Mouse (Mus musculus): ENCODE results near the gene Prkcsh.

Gene Prkcsh

DNA sequence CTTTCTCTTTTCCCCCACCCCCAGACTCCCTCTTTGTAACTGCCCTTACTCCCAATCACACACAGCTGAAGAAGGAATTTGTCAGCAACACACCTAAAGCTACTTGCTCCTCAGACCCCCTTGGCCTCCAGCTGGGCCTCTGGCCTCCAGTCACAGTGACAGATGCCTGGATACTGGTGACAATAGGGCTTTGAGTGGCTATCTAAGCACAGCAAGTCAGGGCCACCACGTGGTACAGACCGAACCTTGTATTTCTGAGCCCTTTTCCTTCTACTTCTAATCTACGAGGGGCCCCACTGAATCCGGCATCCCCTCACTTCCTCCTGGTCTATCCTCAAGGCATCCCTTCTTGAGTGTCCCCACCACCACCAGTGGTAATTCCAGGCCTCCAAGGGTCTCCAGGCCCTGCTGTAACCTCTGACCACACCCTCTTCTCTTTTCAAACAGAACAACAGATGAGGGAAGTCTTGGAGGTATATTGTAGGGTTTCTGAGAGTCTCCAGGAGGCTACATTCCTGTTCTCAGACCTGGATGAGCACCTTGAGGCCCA lies 47.2 kb downstream of the Prkcsh start:
- DNase-seq (ENCODE audit: low spot score): no peak

DNA sequence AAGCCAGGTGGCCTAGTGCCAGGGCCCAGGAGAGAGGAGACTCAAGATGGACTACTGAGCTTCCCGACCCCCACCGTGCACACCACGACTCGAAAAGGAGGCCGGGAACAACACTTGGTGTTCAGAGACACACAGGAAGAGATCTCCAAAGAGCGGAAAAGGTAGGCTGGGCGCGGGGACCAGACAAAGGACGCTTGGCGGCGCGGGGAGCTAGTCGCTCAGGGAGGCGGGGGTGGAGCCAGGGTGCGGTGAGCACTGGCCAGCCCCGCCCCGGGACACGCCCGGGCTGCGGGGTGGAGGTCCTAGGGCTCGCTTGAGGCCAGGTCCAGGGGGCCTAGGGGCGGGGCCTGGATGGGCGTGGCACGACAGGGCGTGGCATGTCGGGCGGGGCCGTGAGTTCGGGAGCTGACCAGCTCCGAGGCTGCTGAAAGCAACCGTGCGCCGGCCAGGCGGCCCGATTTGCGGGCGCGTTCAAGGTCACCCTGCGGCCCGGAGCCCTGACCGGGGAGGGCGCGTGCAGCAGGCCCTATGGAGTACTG lies 47.8 kb downstream of the Prkcsh start:
- DNase-seq (ENCODE audit: low spot score): peak; percentile 46

DNA sequence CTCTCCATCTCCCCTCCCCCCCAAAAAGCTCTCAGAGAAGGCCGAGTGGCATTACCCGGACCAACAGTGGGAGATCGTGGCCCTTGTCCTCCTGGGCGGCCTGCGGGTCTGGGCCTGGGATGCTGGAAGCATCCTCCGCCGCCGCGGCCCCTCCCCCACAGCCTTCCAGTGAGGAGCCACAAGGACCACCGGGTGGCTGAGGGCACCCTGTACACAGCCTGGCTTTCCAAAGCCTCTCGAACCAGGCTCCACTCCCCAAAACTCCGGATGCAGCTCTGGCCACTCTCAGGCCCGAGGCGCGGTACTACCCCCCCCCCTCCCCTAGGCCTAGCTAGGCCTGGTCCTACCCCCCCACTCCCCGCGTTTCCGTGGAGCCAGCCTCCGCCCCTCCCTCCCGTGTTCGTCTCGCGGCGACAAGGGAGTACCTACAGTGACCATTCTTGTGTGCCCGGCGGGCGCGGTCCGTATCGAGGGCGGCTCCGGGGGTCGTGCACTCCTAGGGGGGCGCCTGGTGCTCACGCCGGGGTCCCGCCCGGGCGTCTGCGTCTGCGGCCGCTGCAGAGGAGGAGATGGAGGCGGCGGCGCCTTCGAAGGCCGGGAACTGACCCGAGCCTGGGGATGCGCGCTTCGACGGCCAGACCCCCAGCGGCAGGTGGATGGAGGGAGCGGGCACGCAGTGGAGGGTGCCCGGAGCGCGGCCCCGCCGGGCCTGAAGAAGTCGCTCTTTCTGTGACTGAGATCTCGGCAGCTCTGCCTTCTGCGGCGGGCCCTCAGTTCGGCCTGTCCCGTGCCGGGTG lies 48.8 kb downstream of the Prkcsh start:
- no peak for DNase-seq (ENCODE audit: low spot score)

DNA sequence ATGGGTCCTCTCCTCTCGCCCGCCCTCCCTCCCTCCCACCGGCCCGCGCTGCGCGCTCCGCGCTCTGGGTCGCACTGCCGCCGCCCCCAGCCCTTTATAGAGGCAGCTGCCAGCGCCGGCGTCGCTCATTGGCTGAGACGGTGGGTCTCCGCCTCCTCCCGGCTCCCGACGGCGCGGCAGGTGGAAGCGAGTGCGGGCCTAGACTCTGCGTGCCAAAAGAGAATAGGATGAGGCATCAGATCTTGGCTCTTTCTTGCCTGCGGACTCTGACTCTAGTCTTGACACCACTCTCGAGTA lies 49.3 kb downstream of the Prkcsh start, which contains the start of gene Elavl3:
Elavl3 (minus strand) TSS at position 66 of the 297 bp plus-strand sequence.
- no peak for DNase-seq (ENCODE audit: low spot score)

DNA sequence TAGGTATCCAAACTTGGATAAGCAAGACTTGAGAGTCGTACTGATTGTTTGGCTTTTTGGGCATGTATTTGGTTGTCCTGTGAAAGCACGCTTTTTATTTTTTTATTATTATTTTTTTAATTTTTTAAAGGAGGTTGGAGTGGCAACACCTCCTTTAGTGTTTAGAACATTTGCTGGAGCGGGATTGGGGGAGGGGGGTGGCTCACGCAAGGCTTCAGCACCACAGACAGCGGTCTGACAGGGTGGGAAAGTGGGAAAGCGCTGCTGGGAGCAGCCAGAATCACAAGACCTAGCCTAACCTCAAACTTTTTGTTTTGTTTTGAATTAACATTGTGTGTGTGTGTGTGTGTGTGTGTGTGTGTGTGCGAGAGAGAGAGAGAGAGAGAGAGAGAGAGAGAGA lies 51.1 kb downstream of the Prkcsh start:
- DNase-seq (ENCODE audit: low spot score): no peak

DNA sequence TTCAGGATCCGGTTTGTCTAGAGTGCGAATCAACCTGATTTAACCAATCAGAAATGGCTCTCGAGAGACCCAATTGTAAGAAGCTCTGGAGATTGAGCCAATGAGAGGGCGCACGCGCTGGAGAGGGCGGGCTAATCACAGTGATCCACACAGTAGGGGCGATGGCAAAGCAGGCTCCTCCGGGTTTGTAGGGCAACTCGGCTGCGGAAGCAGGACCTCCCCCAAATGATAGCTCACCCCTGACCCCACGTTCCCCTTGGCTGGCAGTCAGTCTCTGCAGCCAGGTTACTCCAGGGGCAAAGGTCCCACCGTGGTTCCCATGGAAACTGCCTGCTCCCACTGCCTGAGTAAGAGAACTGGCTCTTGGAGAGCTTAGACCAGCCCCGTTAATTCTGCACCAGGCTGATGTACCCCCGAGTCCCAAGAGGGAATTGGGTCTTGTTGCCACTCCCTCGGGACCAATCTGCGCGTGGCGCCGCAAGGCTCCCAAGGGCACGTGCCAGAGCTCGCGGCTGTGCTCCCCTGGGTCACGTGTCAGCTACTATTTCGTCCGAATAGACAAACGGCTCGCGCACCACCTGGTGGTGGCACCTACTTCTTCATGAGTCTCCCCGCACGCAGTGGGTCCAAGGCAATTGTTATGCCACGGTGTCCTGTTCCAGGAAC lies 51.9 kb downstream of the Prkcsh start:
- DNase-seq (ENCODE audit: low spot score): peak; percentile 42

DNA sequence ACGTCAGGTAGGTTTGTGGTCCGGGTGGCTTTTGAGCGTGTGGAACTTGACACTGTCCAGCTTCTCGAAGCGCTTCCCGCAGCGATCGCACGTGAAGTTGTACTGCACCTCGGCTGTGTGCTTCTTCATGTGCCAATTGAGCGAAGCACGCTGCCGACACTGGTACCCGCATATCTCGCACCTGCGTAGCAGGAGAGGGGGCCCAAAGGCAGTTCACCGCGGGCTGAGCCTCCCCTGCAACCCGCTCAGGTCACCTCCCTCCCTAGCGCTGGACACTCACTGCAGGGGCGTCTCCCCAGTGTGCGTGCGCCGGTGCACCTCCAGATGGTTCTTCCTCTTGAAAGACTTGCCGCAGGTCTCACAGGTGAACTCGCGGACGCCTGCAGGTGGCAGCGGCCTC lies 53.1 kb downstream of the Prkcsh start:
- DNase-seq (ENCODE audit: low spot score): no peak

DNA sequence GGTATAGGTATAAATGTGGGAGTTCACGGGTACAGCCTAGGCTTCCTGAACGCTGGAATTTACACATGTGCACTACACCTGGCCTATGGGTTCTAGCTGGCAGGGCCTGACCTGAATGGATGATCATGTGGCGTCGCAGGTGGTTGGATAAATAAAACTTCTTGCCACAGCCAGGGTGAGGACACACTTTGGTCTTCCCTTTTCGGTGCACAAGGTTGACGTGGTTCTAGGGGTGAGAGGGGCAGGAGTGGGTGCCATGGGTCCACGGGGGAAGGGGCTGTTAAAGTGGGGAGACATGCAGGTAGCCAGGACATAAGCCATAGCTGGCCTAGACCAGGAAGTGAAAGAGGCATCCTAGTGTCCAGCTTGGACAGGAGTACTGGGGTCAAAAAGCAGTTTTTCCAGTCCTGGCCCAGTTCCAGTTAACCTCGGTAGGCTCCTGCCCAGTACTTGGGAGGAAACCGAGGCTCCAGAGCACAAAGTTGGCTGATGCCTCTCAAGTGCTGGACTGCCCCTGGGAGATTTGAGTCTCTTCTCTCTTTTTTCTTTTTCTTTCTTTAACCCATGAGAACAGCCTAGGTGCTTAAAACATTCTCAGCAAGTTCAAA lies 53.8 kb downstream of the Prkcsh start:
- no peak for DNase-seq (ENCODE audit: low spot score)

DNA sequence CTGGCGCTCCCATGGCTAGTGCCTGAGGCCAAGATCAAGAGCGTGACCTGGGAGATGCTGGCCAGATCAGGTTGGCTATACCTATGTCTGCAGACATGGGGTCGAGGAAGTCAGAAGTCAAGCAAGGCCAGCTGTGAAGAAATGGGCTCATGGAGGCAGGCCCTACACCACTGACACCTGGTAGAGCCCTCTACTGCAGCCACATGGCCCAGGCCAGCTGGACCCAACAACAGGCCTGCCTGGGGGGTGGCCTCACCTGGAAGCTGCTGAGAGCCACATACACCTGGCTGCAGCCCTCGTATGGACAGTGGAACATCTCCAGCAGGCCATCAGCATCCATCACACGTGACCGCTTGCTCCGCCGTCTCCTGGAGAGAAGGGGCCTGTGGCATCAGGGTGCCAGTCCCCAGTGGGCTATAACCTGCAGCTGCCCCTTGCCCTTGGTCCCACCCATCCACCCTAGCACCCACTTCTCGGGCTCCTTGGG lies 54.5 kb downstream of the Prkcsh start:
- DNase-seq (ENCODE audit: low spot score): no peak

DNA sequence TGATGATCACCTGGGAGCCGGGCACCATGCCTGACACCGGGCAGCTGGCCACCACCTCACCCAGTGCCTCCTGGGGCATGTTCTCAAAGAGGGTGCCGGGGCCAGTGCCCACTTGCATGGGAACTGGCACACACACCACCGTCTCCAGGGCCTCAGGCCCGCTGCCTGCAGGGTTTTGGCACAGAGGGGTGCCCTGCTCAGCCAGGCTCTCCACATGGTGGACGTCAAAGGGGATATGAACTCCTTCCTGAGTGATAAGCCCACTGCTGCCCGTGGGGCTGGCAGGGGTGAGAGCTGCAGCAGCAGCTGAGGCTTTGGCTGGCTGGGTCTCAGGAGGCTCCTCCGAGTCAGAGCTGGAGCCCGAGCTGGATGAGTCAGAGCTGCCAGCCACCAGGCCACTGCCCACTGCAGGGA lies 55.4 kb downstream of the Prkcsh start:
- no peak for DNase-seq (ENCODE audit: low spot score)

DNA sequence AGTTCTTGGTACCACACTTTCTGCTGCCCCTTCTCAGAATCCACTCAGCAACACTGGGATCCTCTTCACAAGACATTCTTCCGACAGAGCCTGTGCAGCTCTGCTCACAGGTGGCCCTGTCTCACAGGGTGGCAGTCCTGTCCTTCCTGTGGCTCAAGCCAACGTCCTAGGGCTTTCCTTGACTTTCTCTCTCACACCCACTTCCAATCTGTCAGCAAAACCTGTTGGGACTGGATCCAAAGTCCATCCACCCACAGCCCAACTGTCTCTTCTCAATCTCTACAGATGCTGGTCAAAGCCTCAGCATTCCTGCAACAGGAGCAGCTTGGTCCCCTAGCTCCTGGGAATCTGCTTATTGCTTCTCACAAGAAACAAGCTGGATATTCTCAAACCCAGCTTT lies 58.7 kb downstream of the Prkcsh start:
- DNase-seq (ENCODE audit: low spot score): no peak
